Mouse (Mus musculus): ENCODE data around the gene Alg9. TPM values are rescaled to one million over a fixed set of nuclear protein-coding genes. Genes with fewer than 3 reads are reported as not detected.

Alg9 gene
- polyA plus RNA-seq, 1 experiment from 2014 or later, result 35.6 TPM

- Histone ChIP-seq H3K36me3 (peaks cover 9% of the 10 kb centered on the region; the same call in 1 of the 2 replicates), H3K27ac (peak overlapping the region; percentile 95), H3K9ac (peak overlapping the region; percentile 70), H3K4me2 (peak overlapping the region; percentile 76), H3K4me3 (peak overlapping the region; percentile 71), H3K27me3 (no peaks in the 10 kb centered on the region), H3K9me3 (no peaks in the 10 kb centered on the region), H3K4me1 (peaks cover 12% of the 10 kb centered on the region)
- no peak for ATAC-seq (ENCODE audit: insufficient number of reproducible peaks, low FRiP score, low TSS enrichment, low read depth)
- 5% methylated on average over 17 of the region's 17 CpGs for WGBS
Observed at GRCm38 (mm10) chr9:50767531-50768106, 7.2 kb upstream of the Alg9 start.

- peak within 1 kb of the TSS; percentile 70 for H3K9ac ChIP-seq
- peak within 1 kb of the TSS; percentile 76 for H3K4me2 ChIP-seq
- H3K36me3 ChIP-seq, result peaks cover 9% of the 10 kb centered on the region; the same call in 1 of the 2 replicates
- H3K9me3 ChIP-seq, result no peaks in the 10 kb centered on the region
- no peaks in the 10 kb centered on the region for H3K27me3 ChIP-seq
- peaks cover 12% of the 10 kb centered on the region for H3K4me1 ChIP-seq
- peak; percentile 96 for ATAC-seq (ENCODE audit: insufficient number of reproducible peaks, low FRiP score, low TSS enrichment, low read depth)
- WGBS, result 3% methylated on average over 59 of the region's 59 CpGs
- peak within 1 kb of the TSS; percentile 71 for H3K4me3 ChIP-seq
- peak within 1 kb of the TSS; percentile 95 for H3K27ac ChIP-seq
Observed at GRCm38 (mm10) chr9:50768107-50769002, 6.5 kb upstream of the Alg9 start, which contains the start of gene Fdxacb1. Gene Fdxacb1 (plus strand): TSS chr9:50768236.

DNA sequence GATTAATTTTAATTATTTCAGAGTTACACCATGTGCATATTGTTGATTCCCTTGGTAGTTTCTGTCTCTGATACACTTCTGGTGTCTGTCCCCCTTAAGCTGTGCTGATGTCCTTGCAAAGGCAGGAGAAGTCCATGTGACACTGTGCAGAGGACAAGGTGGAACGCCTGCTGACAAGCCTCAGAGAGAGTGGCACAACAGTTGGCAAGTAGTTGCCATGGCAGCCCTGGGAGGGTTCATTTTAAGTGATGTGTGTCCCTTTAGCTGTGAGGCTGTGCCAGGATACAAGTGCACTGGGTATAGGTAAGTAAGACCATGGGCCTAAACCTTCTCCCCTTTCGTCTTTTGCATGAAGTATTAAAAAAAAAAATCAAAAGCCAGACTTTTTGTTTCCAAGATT lies 4.8 kb upstream of the Alg9 start:
- Histone ChIP-seq H3K36me3 (peaks cover 9% of the 10 kb centered on the region; the same call in 1 of the 2 replicates), H3K9me3 (no peaks in the 10 kb centered on the region), H3K4me2 (no peak overlapping the region), H3K27me3 (no peaks in the 10 kb centered on the region), H3K4me3 (no peak overlapping the region), H3K27ac (no peak overlapping the region), H3K9ac (no peak overlapping the region), H3K4me1 (peaks cover 12% of the 10 kb centered on the region)
- WGBS, result 82% methylated on average over 2 of the region's 2 CpGs
- no peak for ATAC-seq (ENCODE audit: insufficient number of reproducible peaks, low FRiP score, low TSS enrichment, low read depth)

- Histone ChIP-seq H3K4me2 (peak overlapping the region; percentile 76), H3K4me1 (peaks cover 12% of the 10 kb centered on the region), H3K9me3 (no peaks in the 10 kb centered on the region), H3K9ac (no peak overlapping the region), H3K27me3 (no peaks in the 10 kb centered on the region), H3K4me3 (0 out of 2 replicates have a peak overlapping the region, but pooled peaks have one; percentile 91), H3K36me3 (peaks cover 14% of the 10 kb centered on the region; the same call in 1 of the 2 replicates), H3K27ac (no peak overlapping the region)
- WGBS, result 59% methylated on average over 4 of the region's 4 CpGs
- no peak for ATAC-seq (ENCODE audit: insufficient number of reproducible peaks, low FRiP score, low TSS enrichment, low read depth)
Observed at GRCm38 (mm10) chr9:50774026-50774462, 775 bp upstream of the Alg9 start.

DNA sequence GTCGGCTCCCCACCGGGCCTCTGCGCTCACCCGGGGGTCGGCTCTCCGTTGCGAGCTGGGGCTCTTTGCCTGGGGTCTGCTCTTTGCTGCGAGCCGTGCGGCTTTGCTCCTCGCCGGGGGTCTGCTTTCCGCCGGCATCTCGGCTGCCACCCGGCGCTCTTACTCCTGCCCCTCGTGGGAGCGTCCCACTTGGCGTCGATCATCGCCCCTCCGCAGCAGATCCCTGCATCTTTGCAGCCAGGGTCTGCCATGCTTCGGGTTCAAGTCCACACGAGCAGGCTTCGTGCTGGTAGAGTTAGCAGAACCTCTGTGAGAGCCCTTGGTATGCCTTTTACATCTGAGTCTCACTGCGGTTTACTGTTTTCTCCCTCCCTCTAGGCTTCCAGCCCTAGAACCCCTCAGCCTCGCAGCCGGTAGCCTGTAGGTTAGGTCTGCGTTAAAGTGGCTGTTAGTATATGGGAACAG lies 875 bp downstream of the Alg9 start:
- Histone ChIP-seq H3K36me3 (peaks cover 28% of the 10 kb centered on the region), H3K27me3 (no peaks in the 10 kb centered on the region)
- WGBS, result under 1% methylated on average over 30 of the region's 30 CpGs

DNA sequence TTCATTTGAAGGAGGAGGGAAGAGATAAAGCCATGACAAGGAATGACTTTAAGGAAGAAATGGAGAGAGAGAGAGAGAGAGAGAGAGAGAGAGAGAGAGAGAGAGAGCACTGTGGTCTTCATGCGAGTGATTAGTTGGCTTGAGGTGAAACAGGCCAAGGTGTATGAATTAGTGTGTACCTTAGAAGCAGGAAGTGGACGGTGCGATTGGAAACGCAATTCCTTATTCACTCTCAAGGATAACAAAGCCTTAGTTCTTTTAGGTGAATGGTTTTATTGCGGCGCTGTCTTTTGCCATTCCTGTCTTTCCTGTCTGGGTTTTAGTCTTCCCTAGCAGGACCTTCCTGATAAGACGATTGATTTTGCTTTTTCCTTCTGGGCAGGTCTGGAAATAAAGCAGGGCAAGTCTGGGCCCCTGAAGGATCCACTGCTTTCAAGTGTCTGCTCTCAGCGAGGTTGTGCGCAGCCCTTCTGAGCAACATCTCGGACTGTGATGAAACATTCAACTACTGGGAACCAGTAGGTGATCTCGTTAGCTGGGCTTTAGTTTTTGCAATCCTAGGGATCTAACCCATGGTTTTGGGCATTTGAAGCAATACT lies 1.4 kb downstream of the Alg9 start:
- Histone ChIP-seq H3K4me3 (peak overlapping the region; percentile 91), H3K36me3 (peaks cover 31% of the 10 kb centered on the region), H3K27ac (peak overlapping the region; percentile 90; the same call in 1 of the 2 replicates), H3K4me1 (peaks cover 7% of the 10 kb centered on the region), H3K4me2 (peak overlapping the region; percentile 76), H3K9me3 (no peaks in the 10 kb centered on the region), H3K27me3 (no peaks in the 10 kb centered on the region), H3K9ac (peak overlapping the region; percentile 94; the same call in 1 of the 2 replicates)
- ATAC-seq (ENCODE audit: insufficient number of reproducible peaks, low FRiP score, low TSS enrichment, low read depth), result no peak
- whole genome bisulfite sequencing, result 51% methylated on average over 11 of the region's 11 CpGs

More for the DNA sequence above, 875 bp downstream of the Alg9 start:
- peak overlapping the region; percentile 76 for H3K4me2 ChIP-seq
- H3K4me3 ChIP-seq, result peak overlapping the region; percentile 91
- H3K27ac ChIP-seq, result peak overlapping the region; percentile 90
- H3K9me3 ChIP-seq, result no peaks in the 10 kb centered on the region
- H3K4me1 ChIP-seq, result peaks cover 7% of the 10 kb centered on the region
- H3K9ac ChIP-seq, result peak overlapping the region; percentile 94
- ATAC-seq (ENCODE audit: insufficient number of reproducible peaks, low FRiP score, low TSS enrichment, low read depth), result no peak

DNA sequence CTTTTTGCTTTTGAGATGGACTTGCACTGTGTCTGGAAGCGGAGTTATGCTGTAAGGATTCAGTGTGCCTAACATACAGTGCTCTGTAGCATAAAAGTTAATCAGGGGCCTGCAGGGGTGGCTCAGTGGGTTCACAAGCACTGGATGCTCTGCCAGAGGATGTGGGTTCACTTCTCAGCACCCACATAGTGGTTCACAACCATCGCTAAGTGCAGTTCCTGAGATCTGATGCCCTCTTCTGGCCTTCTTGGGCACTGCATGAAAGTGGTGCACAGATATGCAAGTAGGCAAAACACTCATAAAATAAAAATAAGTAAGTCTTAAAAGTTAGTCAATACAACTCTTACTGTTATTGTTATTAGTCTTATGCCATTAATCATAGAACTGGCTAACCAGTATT lies 7.3 kb downstream of the Alg9 start:
- H3K36me3 ChIP-seq, result peaks cover 75% of the 10 kb centered on the region
- no peak overlapping the region for H3K27ac ChIP-seq
- H3K4me3 ChIP-seq, result no peak overlapping the region
- no peak overlapping the region for H3K9ac ChIP-seq
- no peak overlapping the region for H3K4me2 ChIP-seq
- 77% methylated on average over 2 of the region's 2 CpGs for WGBS
- H3K4me1 ChIP-seq, result no peaks in the 10 kb centered on the region
- no peaks in the 10 kb centered on the region for H3K9me3 ChIP-seq
- no peak for ATAC-seq (ENCODE audit: insufficient number of reproducible peaks, low FRiP score, low TSS enrichment, low read depth)
- H3K27me3 ChIP-seq, result no peaks in the 10 kb centered on the region

- H3K9me3 ChIP-seq, result no peaks in the 10 kb centered on the region
- H3K27me3 ChIP-seq, result no peaks in the 10 kb centered on the region
- WGBS, result 84% methylated on average over 3 of the region's 3 CpGs
- no peak for ATAC-seq (ENCODE audit: insufficient number of reproducible peaks, low FRiP score, low TSS enrichment, low read depth)
- H3K36me3 ChIP-seq, result peaks cover 69% of the 10 kb centered on the region
- no peak overlapping the region for H3K27ac ChIP-seq
- no peak overlapping the region for H3K9ac ChIP-seq
- no peak overlapping the region for H3K4me2 ChIP-seq
- H3K4me1 ChIP-seq, result no peaks in the 10 kb centered on the region
- H3K4me3 ChIP-seq, result no peak overlapping the region
Observed at GRCm38 (mm10) chr9:50795266-50795665, 20.4 kb downstream of the Alg9 start.

GRCm38 (mm10) chr9:50796776-50797175 lies 22.0 kb downstream of the Alg9 start:
- Histone ChIP-seq H3K4me3 (no peak overlapping the region), H3K27me3 (no peaks in the 10 kb centered on the region), H3K27ac (no peak overlapping the region), H3K4me2 (no peak overlapping the region), H3K9ac (no peak overlapping the region), H3K36me3 (peaks cover 69% of the 10 kb centered on the region), H3K9me3 (no peaks in the 10 kb centered on the region), H3K4me1 (no peaks in the 10 kb centered on the region)
- 85% methylated on average over 8 of the region's 8 CpGs for WGBS
- ATAC-seq (ENCODE audit: insufficient number of reproducible peaks, low FRiP score, low TSS enrichment, low read depth), result no peak

DNA sequence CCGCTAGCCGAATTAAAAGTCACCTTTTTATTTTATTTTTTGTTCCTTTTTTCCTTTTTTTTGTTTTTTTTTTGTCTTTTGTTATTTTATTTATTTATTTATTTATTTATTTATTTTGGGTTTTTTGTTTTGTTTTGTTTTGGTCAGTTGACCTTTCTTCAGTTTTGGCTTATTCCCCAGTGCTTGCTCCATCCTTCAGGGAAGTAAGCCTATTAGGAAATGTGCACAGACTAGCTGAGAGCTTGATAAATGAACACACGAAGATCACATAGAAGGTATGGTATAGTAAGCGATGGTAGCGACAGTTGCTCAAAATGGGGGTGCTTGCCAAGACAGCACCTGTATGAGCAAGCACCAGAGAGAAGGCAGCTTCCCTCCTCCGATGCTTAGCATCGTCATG lies 22.8 kb downstream of the Alg9 start:
- Histone ChIP-seq H3K27ac (no peak overlapping the region), H3K9ac (no peak overlapping the region), H3K4me1 (no peaks in the 10 kb centered on the region), H3K4me2 (no peak overlapping the region), H3K27me3 (no peaks in the 10 kb centered on the region), H3K9me3 (no peaks in the 10 kb centered on the region), H3K4me3 (no peak overlapping the region), H3K36me3 (peaks cover 67% of the 10 kb centered on the region)
- 91% methylated on average over 7 of the region's 7 CpGs for WGBS
- no peak for ATAC-seq (ENCODE audit: insufficient number of reproducible peaks, low FRiP score, low TSS enrichment, low read depth)

DNA sequence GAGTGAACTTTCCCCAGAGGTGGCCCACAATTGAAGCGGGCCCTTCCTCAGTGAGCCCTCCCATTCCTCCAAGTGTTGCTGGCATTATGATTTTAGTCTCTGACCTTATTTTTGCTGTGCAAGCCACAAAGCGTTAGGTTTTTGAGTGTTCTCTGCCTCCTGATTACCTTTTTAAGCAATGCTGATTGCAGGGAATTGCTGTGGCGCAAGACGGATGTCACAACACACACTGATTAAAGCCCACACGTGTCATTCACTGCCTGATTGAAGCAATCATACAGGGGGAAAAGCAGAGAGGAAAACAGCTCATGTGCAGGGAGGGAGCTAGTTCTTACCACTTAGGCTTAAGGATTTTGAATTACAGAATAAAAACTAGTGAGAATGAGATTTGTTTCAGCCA lies 23.5 kb downstream of the Alg9 start:
- Histone ChIP-seq H3K9me3 (no peaks in the 10 kb centered on the region), H3K9ac (no peak overlapping the region), H3K36me3 (peaks cover 72% of the 10 kb centered on the region), H3K4me1 (no peaks in the 10 kb centered on the region), H3K4me3 (no peak overlapping the region), H3K27me3 (no peaks in the 10 kb centered on the region), H3K4me2 (no peak overlapping the region), H3K27ac (no peak overlapping the region)
- no peak for ATAC-seq (ENCODE audit: insufficient number of reproducible peaks, low FRiP score, low TSS enrichment, low read depth)
- WGBS, result 79% methylated on average over 5 of the region's 5 CpGs

Data from limb, embryonic 15.5 days (tissue).